Mouse (Mus musculus) activated CD4-positive, CD25-positive, alpha-beta regulatory T cell, adult 4 months (primary cell): ENCODE measurements around the gene Nav2. TPM values are rescaled to one million over a fixed set of nuclear protein-coding genes. Genes with fewer than 3 reads are reported as not detected.

Experiments used
- ATAC-seq: one replicate; pipeline ENCODE4 v1.8.0; 2017
- polyA plus RNA-seq, 2 experiments: library from polyadenylated mRNA; unstranded; fragments of 100-300 nt; shearing (Covaris generic); gene quantifications; one replicate each; pipeline ENCODE4 v1.2.1; 2017

The Nav2 gene
- polyA plus RNA-seq, 2 experiments from 2014 or later, result 14.2 to 16.6 TPM

GRCm38 (mm10) chr7:48891029-48891428 lies 17.5 kb upstream of the Nav2 start:
- ATAC-seq, result no peak

GRCm38 (mm10) chr7:48893093-48893492 lies 15.4 kb upstream of the Nav2 start:
- no peak for ATAC-seq

- ATAC-seq, result peak; percentile 51
Measured at GRCm38 (mm10) chr7:48894152-48894551, 14.4 kb upstream of the Nav2 start.

- ATAC-seq, result no peak
Measured at GRCm38 (mm10) chr7:48894763-48895162, 13.8 kb upstream of the Nav2 start.

- ATAC-seq, result no peak
Measured at GRCm38 (mm10) chr7:48895475-48895874, 13.0 kb upstream of the Nav2 start.

- ATAC-seq, result no peak
Measured at GRCm38 (mm10) chr7:48896051-48896450, 12.5 kb upstream of the Nav2 start.

GRCm38 (mm10) chr7:48897539-48898163 lies 10.9 kb upstream of the Nav2 start:
- no peak for ATAC-seq

GRCm38 (mm10) chr7:48898416-48898815 lies 10.1 kb upstream of the Nav2 start:
- peak; percentile 37 for ATAC-seq

- peak; percentile 64 for ATAC-seq
Measured at GRCm38 (mm10) chr7:48900408-48901167, 7.9 kb upstream of the Nav2 start.

- no peak for ATAC-seq
Measured at GRCm38 (mm10) chr7:48902454-48902853, 6.1 kb upstream of the Nav2 start.

- ATAC-seq, result no peak
Measured at GRCm38 (mm10) chr7:48909342-48909671, 791 bp downstream of the Nav2 start.

GRCm38 (mm10) chr7:48910282-48910681 lies 1.8 kb downstream of the Nav2 start:
- no peak for ATAC-seq

- ATAC-seq, result no peak
Measured at GRCm38 (mm10) chr7:48911146-48911545, 2.6 kb downstream of the Nav2 start.

GRCm38 (mm10) chr7:48914630-48915506 lies 6.4 kb downstream of the Nav2 start:
- no peak for ATAC-seq

- ATAC-seq, result no peak
Measured at GRCm38 (mm10) chr7:48917463-48917862, 8.9 kb downstream of the Nav2 start.

- ATAC-seq, result no peak
Measured at GRCm38 (mm10) chr7:48917988-48918387, 9.5 kb downstream of the Nav2 start.

- no peak for ATAC-seq
Measured at GRCm38 (mm10) chr7:48918389-48918788, 9.9 kb downstream of the Nav2 start.

GRCm38 (mm10) chr7:48923620-48924019 lies 15.1 kb downstream of the Nav2 start:
- no peak for ATAC-seq

GRCm38 (mm10) chr7:48925214-48925613 lies 16.7 kb downstream of the Nav2 start:
- no peak for ATAC-seq

GRCm38 (mm10) chr7:48928364-48928763 lies 19.8 kb downstream of the Nav2 start:
- ATAC-seq, result peak; percentile 65

GRCm38 (mm10) chr7:48930399-48930798 lies 21.9 kb downstream of the Nav2 start:
- ATAC-seq, result no peak

- no peak for ATAC-seq
Measured at GRCm38 (mm10) chr7:48932138-48932537, 23.6 kb downstream of the Nav2 start.

- no peak for ATAC-seq
Measured at GRCm38 (mm10) chr7:48934816-48935215, 26.3 kb downstream of the Nav2 start.
